Mouse (Mus musculus) hindbrain, embryonic 10.5 days (tissue): ENCODE results near the gene Gbp3. TPM values are rescaled to one million over a fixed set of nuclear protein-coding genes. Genes with fewer than 3 reads are reported as not detected.
"Not testable (repeated sequence)": the region's sequence is repeated elsewhere in the genome, so short reads cannot be mapped to it uniquely, and the experiment has no call there.

Source experiments
- DNase-seq: peaks from one replicate; pipeline ENCODE4 v3.0.0-alpha.2; 2017; ENCODE audit warnings: low spot score
- H3K27ac ChIP-seq: fragments of 300-500 bp; sonication (generic); 2 replicates; pipeline ENCODE4 v1.5.1; 2016; ENCODE audit warnings: mild to moderate bottlenecking, moderate library complexity
- H3K27me3 ChIP-seq: fragments of 300-500 bp; sonication (generic); 2 replicates; pipeline ENCODE4 v1.6.1; 2016; ENCODE audit warnings: mild to moderate bottlenecking; ENCODE audit not compliant: poor library complexity, insufficient read depth, severe bottlenecking
- H3K36me3 ChIP-seq: fragments of 300-500 bp; sonication (generic); 2 replicates; pipeline ENCODE4 v1.6.1; 2016; ENCODE audit warnings: mild to moderate bottlenecking, moderate library complexity
- H3K4me1 ChIP-seq: fragments of 300-500 bp; sonication (generic); replicated peaks from 2 replicates; pipeline ENCODE4 v1.6.1; 2016; ENCODE audit warnings: mild to moderate bottlenecking
- H3K4me3 ChIP-seq: fragments of 300-500 bp; sonication (generic); 2 replicates; pipeline ENCODE4 v1.5.1; 2016; ENCODE audit warnings: mild to moderate bottlenecking, moderate library complexity
- H3K9me3 ChIP-seq: fragments of 300-500 bp; sonication (generic); 2 replicates; pipeline ENCODE4 v1.6.1; 2016; ENCODE audit warnings: mild to moderate bottlenecking, moderate library complexity
- WGBS: fragments of 180-500 bp; shearing (Covaris S2); methylation state at CpG from one replicate; pipeline ENCODE4 v1.1.7; 2016; 5-methylcytosine and 5-hydroxymethylcytosine counted together
- polyA plus RNA-seq: library from polyadenylated mRNA; unstranded; fragments of >200 nt; fragmentation: Nextera tagmentation; extraction: Ambion mirVana; gene quantifications from 2 replicates; pipeline ENCODE4 v1.2.1, GENCODE M21; 2016

Gbp3 gene
- polyA plus RNA-seq, 1 experiment from 2014 or later, result 0.54 TPM

DNA sequence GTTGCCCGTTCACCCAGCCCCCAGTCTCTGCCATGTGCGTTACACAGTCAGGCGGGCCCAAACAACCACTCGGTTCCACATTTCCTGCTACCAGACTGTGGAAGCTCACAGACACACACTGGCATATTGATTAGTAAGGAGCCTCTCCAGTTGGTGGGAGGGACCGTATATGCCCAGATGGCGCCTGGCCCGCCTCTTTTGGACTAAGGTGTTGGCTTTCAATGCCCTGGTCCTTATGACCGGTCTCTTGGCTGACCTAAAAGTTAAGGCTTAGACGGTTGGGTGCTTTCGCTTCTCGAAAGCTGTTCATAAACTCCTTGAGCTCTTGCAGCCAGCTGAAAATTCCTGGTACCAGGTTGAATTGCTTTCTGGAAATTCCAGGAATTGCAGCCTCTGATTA, 4.2 kb upstream of the Gbp3 start:
- Histone ChIP-seq H3K36me3 (no peaks in the 10 kb centered on the region), H3K27me3 (no peaks in the 10 kb centered on the region), H3K9me3 (no peaks in the 10 kb centered on the region), H3K4me3 (no peak overlapping the region), H3K27ac (no peak overlapping the region), H3K4me1 (peaks cover 3% of the 10 kb centered on the region)
- WGBS, result 91% methylated on average over 11 of the region's 11 CpGs
- DNase-seq, result no peak

DNA sequence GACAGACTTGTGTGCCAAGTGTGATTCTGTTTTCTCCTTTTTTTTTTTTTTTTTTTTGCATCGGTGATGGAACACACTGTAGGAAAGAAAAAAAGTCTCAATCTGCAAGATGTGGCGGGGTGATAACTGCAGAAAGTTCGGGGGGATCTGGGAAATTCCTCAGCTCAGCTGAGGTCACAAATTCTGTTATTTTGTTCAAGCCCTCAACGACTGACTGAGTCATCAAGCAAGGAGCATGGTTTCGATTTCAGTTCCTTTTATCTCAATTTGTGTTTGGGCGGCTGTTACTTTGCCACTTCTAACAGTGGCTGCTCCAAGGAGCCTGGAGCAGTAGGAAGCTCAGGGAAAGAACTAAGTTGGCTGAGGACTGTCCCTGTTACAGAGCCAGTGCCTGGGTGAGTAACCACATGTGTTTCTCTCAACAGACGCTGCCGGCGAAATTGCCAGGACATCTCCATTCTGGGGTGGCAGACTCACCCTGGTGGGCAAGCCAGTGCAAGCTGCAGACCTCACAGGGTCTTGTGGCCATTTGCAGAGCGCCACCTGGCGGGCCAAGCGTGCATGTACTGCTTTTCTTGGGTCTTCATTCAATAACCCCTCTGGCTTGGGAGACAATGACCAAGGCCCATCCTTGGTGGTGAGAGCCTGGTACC, 596 bp downstream of the Gbp3 start:
- peak; percentile 86 for DNase-seq
- Histone ChIP-seq H3K9me3 (no peaks in the 10 kb centered on the region), H3K4me3 (peak overlapping the region; percentile 43), H3K4me1 (peaks cover 6% of the 10 kb centered on the region), H3K27ac (0 out of 2 replicates have a peak overlapping the region, but pooled peaks have one; percentile 35), H3K36me3 (no peaks in the 10 kb centered on the region), H3K27me3 (no peaks in the 10 kb centered on the region)
- WGBS, result 21% methylated on average over 12 of the region's 12 CpGs

DNA sequence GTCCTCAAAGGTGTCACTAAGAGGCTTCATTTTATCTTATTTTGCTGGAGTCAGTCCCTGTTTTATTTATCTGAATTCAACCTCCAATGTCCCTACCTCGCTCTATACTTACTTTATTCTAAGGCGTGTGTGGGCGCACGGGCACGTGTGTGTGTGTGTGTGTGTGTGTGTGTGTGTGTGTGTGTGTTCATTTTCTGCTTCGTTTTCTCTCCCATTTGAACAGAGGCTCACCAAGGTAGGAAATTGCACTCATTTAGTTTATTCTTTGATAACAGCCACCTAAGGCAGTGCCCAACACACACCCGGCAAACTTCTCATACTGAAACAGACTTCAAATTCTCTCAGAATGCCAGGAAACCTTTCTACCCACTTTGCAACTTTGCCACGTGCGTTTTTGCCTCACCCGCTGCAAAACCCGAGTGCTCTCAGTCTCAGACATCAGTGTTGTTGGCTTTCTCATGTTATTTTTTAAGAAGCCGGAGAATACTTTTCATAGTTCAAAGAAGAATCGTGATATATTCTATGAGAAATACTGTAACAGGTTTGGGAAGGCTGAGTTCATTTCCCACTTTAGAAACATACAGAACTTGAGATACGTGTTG, 1.3 kb downstream of the Gbp3 start:
- no peaks in the 10 kb centered on the region for H3K36me3 ChIP-seq
- no peak overlapping the region for H3K27ac ChIP-seq
- no peaks in the 10 kb centered on the region for H3K27me3 ChIP-seq
- no peak overlapping the region for H3K4me3 ChIP-seq
- no peak for DNase-seq
- WGBS, result 92% methylated on average over 14 of the region's 14 CpGs
- H3K4me1 ChIP-seq, result peaks cover 6% of the 10 kb centered on the region
- no peaks in the 10 kb centered on the region for H3K9me3 ChIP-seq

DNA sequence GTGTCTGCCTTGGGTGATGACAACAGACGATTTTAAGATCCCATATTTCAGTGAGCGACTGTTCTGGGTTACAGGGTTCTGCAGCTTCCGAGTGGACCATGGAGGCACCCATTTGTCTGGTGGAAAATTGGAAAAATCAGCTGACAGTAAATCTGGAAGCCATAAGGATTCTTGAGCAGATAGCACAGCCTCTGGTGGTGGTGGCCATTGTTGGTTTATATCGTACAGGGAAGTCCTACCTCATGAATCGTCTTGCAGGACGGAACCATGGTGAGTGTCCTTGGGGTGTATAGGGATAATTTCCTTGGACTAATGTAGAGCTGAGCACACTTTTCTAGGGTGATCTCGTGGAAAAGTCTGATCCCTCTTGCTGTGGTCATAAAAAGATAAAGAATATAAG, 1.8 kb downstream of the Gbp3 start:
- WGBS, result 85% methylated on average over 7 of the region's 7 CpGs
- Histone ChIP-seq H3K27me3 (no peaks in the 10 kb centered on the region), H3K4me3 (no peak overlapping the region), H3K27ac (no peak overlapping the region), H3K36me3 (no peaks in the 10 kb centered on the region), H3K9me3 (no peaks in the 10 kb centered on the region), H3K4me1 (peaks cover 6% of the 10 kb centered on the region)
- no peak for DNase-seq

DNA sequence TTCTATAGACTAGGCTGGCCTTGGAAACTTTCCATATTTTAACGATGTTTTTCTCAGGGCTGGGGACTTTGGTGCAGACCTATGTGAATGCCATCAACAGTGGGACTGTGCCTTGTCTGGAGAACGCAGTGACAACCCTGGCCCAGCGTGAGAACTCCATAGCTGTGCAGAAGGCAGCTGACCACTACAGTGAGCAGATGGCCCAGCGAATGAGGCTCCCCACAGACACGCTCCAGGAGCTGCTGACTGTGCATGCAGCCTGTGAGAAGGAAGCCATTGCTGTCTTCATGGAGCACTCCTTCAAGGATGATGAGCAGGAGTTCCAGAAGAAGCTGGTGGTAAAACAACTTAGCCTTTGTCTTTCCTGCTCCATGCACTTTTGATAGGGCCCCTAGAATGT, 7.7 kb downstream of the Gbp3 start:
- H3K9me3 ChIP-seq, H3K4me1 ChIP-seq, DNase-seq, H3K4me3 ChIP-seq, H3K36me3 ChIP-seq, H3K27ac ChIP-seq, H3K27me3 ChIP-seq: not testable (repeated sequence)
- 71% methylated on average over 5 of the region's 5 CpGs for WGBS

DNA sequence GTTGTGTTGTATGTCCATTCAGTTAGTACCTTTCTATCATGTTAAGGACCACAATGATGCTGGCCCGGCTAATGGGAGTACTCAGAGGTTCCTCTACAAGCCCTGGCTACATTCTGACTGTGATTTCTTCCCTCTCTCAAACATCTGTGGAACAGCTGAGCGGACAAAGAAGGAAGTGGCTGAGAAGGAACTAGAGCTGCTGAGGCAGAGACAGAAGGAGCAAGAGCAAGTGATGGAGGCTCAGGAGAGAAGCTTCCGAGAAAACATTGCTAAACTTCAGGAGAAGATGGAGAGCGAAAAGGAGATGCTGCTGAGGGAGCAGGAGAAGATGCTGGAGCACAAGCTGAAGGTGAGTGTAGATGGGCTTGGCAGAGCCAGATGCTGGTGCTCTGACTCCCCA, 10.9 kb downstream of the Gbp3 start:
- Histone ChIP-seq H3K4me1 (no peaks in the 10 kb centered on the region), H3K27ac (no peak overlapping the region), H3K9me3 (no peaks in the 10 kb centered on the region), H3K27me3 (no peaks in the 10 kb centered on the region), H3K4me3 (no peak overlapping the region), H3K36me3 (no peaks in the 10 kb centered on the region)
- DNase-seq, result no peak
- WGBS, result 96% methylated on average over 4 of the region's 4 CpGs

DNA sequence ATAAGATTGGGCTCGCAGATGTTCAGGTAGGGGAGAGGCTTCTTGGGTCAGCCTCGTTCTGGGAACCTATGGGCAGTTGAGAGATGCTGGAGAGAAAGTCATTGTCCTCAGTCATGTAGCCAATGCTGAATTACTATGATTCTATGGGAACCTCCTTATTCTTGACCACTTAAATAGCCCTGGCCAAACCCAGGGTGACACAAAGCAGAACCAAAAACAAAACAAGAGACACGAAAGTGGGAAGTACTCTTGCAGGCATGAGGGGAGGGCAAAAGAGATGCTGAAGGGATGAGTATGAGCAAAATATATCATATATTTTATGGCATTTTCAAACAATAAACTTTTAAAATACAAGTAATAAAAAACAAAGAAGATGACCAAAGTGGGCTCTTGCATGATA, 17.3 kb downstream of the Gbp3 start:
- H3K4me3 ChIP-seq, result no peak overlapping the region
- no peaks in the 10 kb centered on the region for H3K27me3 ChIP-seq
- H3K4me1 ChIP-seq, result no peaks in the 10 kb centered on the region
- H3K9me3 ChIP-seq, result no peaks in the 10 kb centered on the region
- DNase-seq, result no peak
- H3K36me3 ChIP-seq, result no peaks in the 10 kb centered on the region
- no peak overlapping the region for H3K27ac ChIP-seq
- WGBS, result 85% methylated on average over 3 of the region's 3 CpGs

DNA sequence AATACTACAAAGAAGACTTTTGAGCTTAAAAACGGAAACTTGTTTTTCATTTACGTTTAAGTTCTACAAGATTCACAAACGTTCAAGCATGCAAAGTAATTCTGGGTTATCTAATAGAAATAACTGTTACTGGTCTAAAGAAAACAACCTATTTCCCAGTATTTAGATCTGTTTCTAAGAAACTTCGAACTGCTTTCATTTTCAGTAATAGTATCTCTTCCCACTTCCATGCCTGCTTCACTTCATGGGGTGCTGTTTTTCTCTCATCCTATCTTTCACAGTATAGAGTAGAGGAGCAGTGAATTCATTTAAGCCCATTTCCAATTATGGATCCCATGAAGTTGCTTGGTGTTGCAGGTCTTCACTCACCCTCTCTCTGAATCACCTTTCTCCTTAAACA, 18.5 kb downstream of the Gbp3 start:
- H3K4me1 ChIP-seq, result no peaks in the 10 kb centered on the region
- H3K36me3 ChIP-seq, result no peaks in the 10 kb centered on the region
- H3K27me3 ChIP-seq, result no peaks in the 10 kb centered on the region
- H3K4me3 ChIP-seq, result no peak overlapping the region
- DNase-seq, result no peak
- no peaks in the 10 kb centered on the region for H3K9me3 ChIP-seq
- no peak overlapping the region for H3K27ac ChIP-seq
- WGBS, result 89% methylated on average over 4 of the region's 4 CpGs

DNA sequence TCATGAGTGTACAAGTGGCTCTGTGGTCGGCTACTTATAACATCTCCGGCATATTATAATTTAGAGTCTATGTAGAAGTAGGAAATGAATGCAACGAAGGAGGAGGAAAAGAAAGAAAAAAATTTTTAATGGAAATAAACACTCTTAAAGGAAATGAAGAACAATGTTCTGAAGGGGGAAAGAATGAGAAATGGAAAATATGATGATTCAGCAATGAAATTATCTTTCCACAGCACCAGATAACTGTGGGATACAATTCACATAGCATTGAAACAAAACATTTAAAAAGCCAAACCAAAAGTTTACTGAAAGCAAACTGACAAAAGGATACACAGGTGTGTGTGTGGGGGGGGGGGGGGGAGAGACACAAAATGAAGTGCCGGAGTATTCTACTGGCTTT, 23.2 kb downstream of the Gbp3 start:
- 93% methylated on average over 4 of the region's 4 CpGs for WGBS
- DNase-seq, result no peak
- no peak overlapping the region for H3K27ac ChIP-seq
- H3K4me3 ChIP-seq, result no peak overlapping the region
- H3K36me3 ChIP-seq, result no peaks in the 10 kb centered on the region
- H3K27me3 ChIP-seq, result no peaks in the 10 kb centered on the region
- no peaks in the 10 kb centered on the region for H3K9me3 ChIP-seq
- no peaks in the 10 kb centered on the region for H3K4me1 ChIP-seq

DNA sequence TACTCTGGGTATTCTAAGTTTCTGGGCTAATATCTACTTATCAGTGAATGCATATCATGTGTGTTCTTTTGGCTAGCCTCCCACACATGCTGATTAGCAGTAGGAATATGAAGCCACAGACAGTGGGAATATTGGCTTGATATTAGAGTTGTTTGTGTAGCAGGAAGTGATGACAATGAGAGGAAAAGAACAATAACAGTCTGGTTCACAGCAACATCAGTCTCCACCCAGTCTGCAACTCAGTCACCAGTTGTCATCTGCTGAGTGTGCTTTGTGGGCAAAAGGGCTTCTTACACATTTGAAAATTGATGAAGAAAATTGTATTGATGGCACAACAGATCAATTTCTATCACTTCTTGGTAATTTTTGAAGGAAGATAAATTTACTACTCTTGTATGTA, 27.6 kb downstream of the Gbp3 start:
- no peak for DNase-seq
- no peaks in the 10 kb centered on the region for H3K9me3 ChIP-seq

DNA sequence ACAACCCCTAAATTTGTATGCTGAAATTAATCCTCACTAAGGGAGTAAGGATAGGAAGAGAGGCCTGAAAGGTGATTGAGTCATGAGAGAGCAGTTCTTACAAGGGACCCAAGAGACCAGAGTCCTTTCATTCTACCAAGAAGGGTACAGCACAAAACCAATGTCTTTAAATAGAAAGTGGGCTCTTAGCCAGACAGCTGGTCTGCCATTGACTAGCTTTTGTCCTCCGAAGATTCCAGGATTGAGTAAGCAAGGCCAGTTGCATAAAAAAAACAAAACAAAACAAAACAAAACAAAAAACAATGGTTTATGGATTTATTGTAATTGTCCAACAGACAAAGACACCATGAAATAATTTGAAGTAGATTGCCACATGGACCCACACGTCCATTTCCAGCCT, 29.1 kb downstream of the Gbp3 start:
- Histone ChIP-seq H3K4me1 (no peaks in the 10 kb centered on the region), H3K27me3 (no peaks in the 10 kb centered on the region), H3K36me3 (no peaks in the 10 kb centered on the region), H3K4me3 (no peak overlapping the region), H3K27ac (no peak overlapping the region), H3K9me3 (no peaks in the 10 kb centered on the region)
- WGBS, result 87% methylated on average over 2 of the region's 2 CpGs
- DNase-seq, result no peak

More for the DNA sequence above, 27.6 kb downstream of the Gbp3 start:
- Histone ChIP-seq H3K27ac (no peak overlapping the region), H3K27me3 (no peaks in the 10 kb centered on the region), H3K4me3 (no peak overlapping the region), H3K4me1 (no peaks in the 10 kb centered on the region), H3K36me3 (no peaks in the 10 kb centered on the region)

DNA sequence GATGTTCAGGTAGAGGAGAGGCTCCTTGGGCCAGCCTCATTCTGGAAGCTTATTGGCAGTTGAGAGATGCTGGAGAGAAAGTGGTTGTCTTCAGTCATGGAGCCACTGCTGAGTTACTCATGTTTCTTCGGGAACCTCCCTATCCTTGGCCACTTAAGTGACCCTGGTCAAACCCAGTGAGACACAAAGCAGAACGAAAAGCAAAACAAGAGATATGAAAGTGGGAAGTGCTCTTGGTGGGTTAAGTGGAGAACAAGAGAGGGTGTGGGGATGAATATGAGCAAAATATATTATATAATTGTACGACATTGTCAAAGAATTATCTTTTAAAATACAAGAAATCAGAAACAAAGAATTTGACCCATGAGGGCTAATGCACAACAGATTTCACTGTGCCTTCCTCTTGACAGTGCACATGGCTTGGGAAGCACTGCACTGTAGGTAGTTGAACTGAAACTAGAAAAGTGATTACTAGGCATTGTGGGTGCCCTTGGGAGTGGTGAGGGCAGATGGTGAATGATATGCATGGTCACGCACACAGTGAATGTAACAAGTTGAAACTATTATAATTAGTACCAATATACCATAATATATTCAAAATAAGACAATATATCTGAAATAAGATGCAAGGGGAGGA, 30.7 kb downstream of the Gbp3 start:
- Histone ChIP-seq H3K27me3 (no peaks in the 10 kb centered on the region), H3K9me3 (no peaks in the 10 kb centered on the region), H3K36me3 (no peaks in the 10 kb centered on the region), H3K4me1 (no peaks in the 10 kb centered on the region), H3K4me3 (no peak overlapping the region), H3K27ac (no peak overlapping the region)
- DNase-seq, result no peak
- 86% methylated on average over 4 of the region's 4 CpGs for WGBS

DNA sequence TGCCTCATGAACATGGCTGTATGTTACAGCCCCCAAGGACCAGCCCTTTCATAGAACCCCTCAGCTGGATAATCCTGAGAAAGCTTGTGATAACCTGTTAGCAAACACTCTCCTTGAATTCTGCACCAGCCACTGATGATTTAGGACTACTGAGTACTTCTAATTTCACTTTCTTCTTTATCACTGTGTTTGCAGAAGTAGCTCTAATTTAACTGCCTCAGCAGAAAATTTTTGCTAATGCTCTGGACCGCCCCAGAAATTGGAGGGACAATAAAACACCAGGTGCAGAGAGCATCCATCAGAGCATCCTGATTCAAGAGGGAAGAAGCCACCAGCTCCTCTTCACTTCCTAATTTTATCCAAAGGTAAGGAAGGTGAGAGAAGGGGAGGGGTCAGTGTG, 34.7 kb downstream of the Gbp3 start, which contains the start of gene Gbp2b:
Gbp2b (plus strand) TSS at position 301 of the 400 bp plus-strand sequence.
- DNase-seq, result no peak
- WGBS, result 86% methylated on average over 1 of the region's 1 CpGs
- Histone ChIP-seq H3K36me3 (no peaks in the 10 kb centered on the region), H3K4me3 (no peak within 1 kb of the TSS), H3K27ac (no peak within 1 kb of the TSS), H3K27me3 (no peaks in the 10 kb centered on the region), H3K9me3 (no peaks in the 10 kb centered on the region), H3K4me1 (no peaks in the 10 kb centered on the region)
